Mouse (Mus musculus) forebrain, embryonic 15.5 days (tissue): ENCODE data around the gene Vamp5. TPM values are rescaled to one million over a fixed set of nuclear protein-coding genes. Genes with fewer than 3 reads are reported as not detected.
A peak's percentile ranks its signal among the peaks of the same experiment; 100 is the strongest.

ENCODE experiments used
- ATAC-seq: fragments of 200-750 bp; cut with Nextera tagmentation; replicated peaks from 2 replicates; pipeline ENCODE4 v1.8.0; 2017; ENCODE audit warnings: mild to moderate bottlenecking, moderate TSS enrichment, moderate library complexity
- H3K27ac ChIP-seq: fragments of 300-500 bp; sonication (generic); replicated peaks from 2 replicates; pipeline ENCODE4 v1.5.1; 2015; ENCODE audit warnings: mild to moderate bottlenecking, inconsistent platforms
- H3K27me3 ChIP-seq: fragments of 300-500 bp; sonication (generic); 2 replicates; pipeline ENCODE4 v1.6.1; 2015; ENCODE audit warnings: inconsistent platforms
- H3K36me3 ChIP-seq: fragments of 300-500 bp; sonication (generic); 2 replicates; pipeline ENCODE4 v1.6.1; 2015; ENCODE audit warnings: mild to moderate bottlenecking, inconsistent platforms
- H3K4me1 ChIP-seq: fragments of 300-500 bp; sonication (generic); 2 replicates; pipeline ENCODE4 v1.6.1; 2015; ENCODE audit warnings: inconsistent platforms
- H3K4me2 ChIP-seq: fragments of 300-500 bp; sonication (generic); replicated peaks from 2 replicates; pipeline ENCODE4 v1.6.1; 2015; ENCODE audit warnings: mild to moderate bottlenecking, inconsistent platforms
- H3K4me3 ChIP-seq: fragments of 300-500 bp; sonication (generic); 2 replicates; pipeline ENCODE4 v1.5.1; 2015; ENCODE audit warnings: mild to moderate bottlenecking, inconsistent platforms
- H3K9ac ChIP-seq: fragments of 300-500 bp; sonication (generic); replicated peaks from 2 replicates; pipeline ENCODE4 v1.6.1; 2015; ENCODE audit warnings: mild to moderate bottlenecking, inconsistent platforms
- H3K9me3 ChIP-seq: fragments of 300-500 bp; sonication (generic); 2 replicates; pipeline ENCODE4 v1.6.1; 2016; ENCODE audit warnings: inconsistent platforms
- WGBS: fragments of 180-500 bp; shearing (Covaris S2); methylation state at CpG from one replicate; pipeline ENCODE4 v1.1.7; 2015; ENCODE audit warnings: mixed read lengths; 5-methylcytosine and 5-hydroxymethylcytosine counted together
- polyA plus RNA-seq: library from polyadenylated mRNA; unstranded; fragments of >200 nt; fragmentation: Nextera tagmentation; extraction: Ambion mirVana; gene quantifications from 2 replicates; pipeline ENCODE4 v1.2.1, GENCODE M21; 2015

Vamp5 gene
- polyA plus RNA-seq, 1 experiment from 2014 or later: 9.4 TPM

- Histone ChIP-seq H3K4me2 (peak overlapping the region; percentile 78), H3K9me3 (no peaks in the 10 kb centered on the region), H3K4me1 (peaks cover 47% of the 10 kb centered on the region), H3K27me3 (no peaks in the 10 kb centered on the region), H3K27ac (no peak overlapping the region), H3K4me3 (peak overlapping the region; percentile 82), H3K9ac (peak overlapping the region; percentile 91; the same call in 1 of the 2 replicates), H3K36me3 (peaks cover 27% of the 10 kb centered on the region)
- ATAC-seq: no peak
- WGBS: 76% methylated on average over 10 of the region's 10 CpGs
Measured at GRCm38 (mm10) chr6:72348411-72348810, 31.9 kb downstream of the Vamp5 start.

DNA sequence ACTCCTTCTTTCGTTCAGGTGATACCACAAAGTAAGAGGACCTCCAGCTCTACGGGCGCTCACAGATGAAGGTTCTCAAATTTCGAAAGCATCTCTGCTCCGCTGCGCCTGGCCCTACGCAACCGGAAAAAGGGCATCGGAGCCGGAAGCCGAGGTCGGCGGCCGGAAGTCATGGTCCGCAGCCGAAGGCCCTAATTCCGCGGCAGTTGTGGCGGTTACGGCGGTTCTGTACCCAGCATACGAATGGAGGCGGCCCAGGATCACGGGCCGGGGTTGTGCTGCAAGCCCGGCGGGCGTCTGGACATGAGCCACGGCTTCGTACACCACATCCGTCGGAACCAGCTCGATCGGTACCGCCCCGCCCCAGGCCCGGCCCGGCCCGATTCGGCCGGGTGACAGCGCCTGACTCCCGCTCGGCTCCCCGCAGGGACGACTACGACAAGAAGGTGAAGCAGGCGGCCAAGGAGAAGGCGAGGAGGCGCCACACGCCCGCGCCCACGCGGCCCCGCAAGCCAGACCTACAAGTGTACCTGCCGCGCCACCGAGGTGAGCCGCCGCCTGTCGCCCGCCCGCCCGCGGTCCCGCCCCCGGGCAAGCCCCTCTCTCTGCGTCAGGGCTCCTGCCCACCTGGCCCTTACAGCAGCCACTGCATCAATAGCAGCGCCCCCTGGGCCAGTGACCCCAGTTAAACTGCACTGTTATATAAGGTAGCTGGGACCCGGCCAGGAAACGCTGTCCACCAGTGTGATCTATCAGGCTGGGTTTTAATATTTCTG, 32.9 kb downstream of the Vamp5 start, which contains the start of gene 0610030E20Rik:
Gene 0610030E20Rik, plus strand, starts transcription at position 152 of the 776 bp plus-strand sequence.
- H3K27ac ChIP-seq: peak within 1 kb of the TSS; percentile 84
- H3K4me1 ChIP-seq: peaks cover 47% of the 10 kb centered on the region
- peak within 1 kb of the TSS; percentile 78 for H3K4me2 ChIP-seq
- H3K4me3 ChIP-seq: peak within 1 kb of the TSS; percentile 82
- peak within 1 kb of the TSS; percentile 91 for H3K9ac ChIP-seq
- WGBS: under 1% methylated on average over 72 of the region's 72 CpGs
- H3K9me3 ChIP-seq: no peaks in the 10 kb centered on the region
- H3K27me3 ChIP-seq: no peaks in the 10 kb centered on the region
- H3K36me3 ChIP-seq: peaks cover 27% of the 10 kb centered on the region
- peak; percentile 62 for ATAC-seq

DNA sequence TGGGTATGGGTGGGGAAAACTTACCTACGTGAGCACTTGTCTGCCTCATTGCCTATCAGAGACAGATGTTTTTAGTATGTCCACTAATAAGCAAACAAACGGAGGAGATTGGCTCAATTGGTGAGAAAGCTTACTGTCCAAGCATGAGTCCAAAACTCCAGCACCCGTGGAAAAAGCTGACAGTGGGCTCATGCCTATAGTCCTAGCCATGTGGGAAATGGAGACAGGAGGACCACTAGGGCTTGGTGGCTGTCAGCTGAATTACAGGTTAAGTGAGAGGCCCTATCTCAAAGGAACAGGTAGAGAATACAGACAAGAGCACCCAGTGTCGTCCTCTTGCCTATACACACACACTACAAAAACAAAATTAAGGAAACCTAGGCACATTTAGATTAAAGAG, 34.0 kb downstream of the Vamp5 start:
- ATAC-seq: no peak
- no peak overlapping the region for H3K27ac ChIP-seq
- peaks cover 27% of the 10 kb centered on the region for H3K36me3 ChIP-seq
- peak overlapping the region; percentile 82; the same call in 1 of the 2 replicates for H3K4me3 ChIP-seq
- no peak overlapping the region for H3K9ac ChIP-seq
- H3K9me3 ChIP-seq: no peaks in the 10 kb centered on the region
- H3K27me3 ChIP-seq: no peaks in the 10 kb centered on the region
- no peak overlapping the region for H3K4me2 ChIP-seq
- H3K4me1 ChIP-seq: peaks cover 45% of the 10 kb centered on the region
- 84% methylated on average over 4 of the region's 4 CpGs for WGBS

- Histone ChIP-seq H3K9ac (peak overlapping the region; percentile 50; the same call in 1 of the 2 replicates), H3K27me3 (no peaks in the 10 kb centered on the region), H3K27ac (no peak overlapping the region), H3K36me3 (peaks cover 21% of the 10 kb centered on the region), H3K9me3 (no peaks in the 10 kb centered on the region), H3K4me1 (peaks cover 45% of the 10 kb centered on the region), H3K4me3 (peak overlapping the region; percentile 97), H3K4me2 (peak overlapping the region; percentile 88)
- no peak for ATAC-seq
- 53% methylated on average over 6 of the region's 6 CpGs for WGBS
Measured at GRCm38 (mm10) chr6:72345633-72346032, 34.6 kb downstream of the Vamp5 start.

GRCm38 (mm10) chr6:72345074-72345567, 35.1 kb downstream of the Vamp5 start, which contains the start of gene Usp39:
Gene Usp39, minus strand, starts transcription at chr6:72345184.
- WGBS: under 1% methylated on average over 30 of the region's 30 CpGs

GRCm38 (mm10) chr6:72344396-72345073, 35.7 kb downstream of the Vamp5 start:
- no peaks in the 10 kb centered on the region for H3K27me3 ChIP-seq
- peak; percentile 58 for ATAC-seq
- no peaks in the 10 kb centered on the region for H3K9me3 ChIP-seq
- peak overlapping the region; percentile 88 for H3K4me2 ChIP-seq
- peak overlapping the region; percentile 87 for H3K9ac ChIP-seq
- peak overlapping the region; percentile 78 for H3K27ac ChIP-seq
- H3K36me3 ChIP-seq: peaks cover 14% of the 10 kb centered on the region
- WGBS: under 1% methylated on average over 37 of the region's 42 CpGs
- peak overlapping the region; percentile 97 for H3K4me3 ChIP-seq
- peaks cover 44% of the 10 kb centered on the region for H3K4me1 ChIP-seq

More at GRCm38 (mm10) chr6:72345074-72345567, 35.1 kb downstream of the Vamp5 start, which contains the start of gene Usp39:
- ATAC-seq: peak; percentile 88
- peaks cover 16% of the 10 kb centered on the region for H3K36me3 ChIP-seq
- H3K27me3 ChIP-seq: no peaks in the 10 kb centered on the region
- H3K4me2 ChIP-seq: peak within 1 kb of the TSS; percentile 88
- H3K27ac ChIP-seq: peak within 1 kb of the TSS; percentile 78
- H3K4me3 ChIP-seq: peak within 1 kb of the TSS; percentile 97
- no peaks in the 10 kb centered on the region for H3K9me3 ChIP-seq
- H3K9ac ChIP-seq: peak within 1 kb of the TSS; percentile 87
- peaks cover 45% of the 10 kb centered on the region for H3K4me1 ChIP-seq

GRCm38 (mm10) chr6:72340481-72340880, 39.8 kb downstream of the Vamp5 start:
- Histone ChIP-seq H3K4me3 (no peak overlapping the region), H3K4me1 (peaks cover 14% of the 10 kb centered on the region), H3K9ac (no peak overlapping the region), H3K9me3 (no peaks in the 10 kb centered on the region), H3K27me3 (no peaks in the 10 kb centered on the region), H3K27ac (no peak overlapping the region), H3K36me3 (peaks cover 44% of the 10 kb centered on the region), H3K4me2 (no peak overlapping the region)
- WGBS: 78% methylated on average over 2 of the region's 2 CpGs
- ATAC-seq: no peak

GRCm38 (mm10) chr6:72333111-72333510, 47.2 kb downstream of the Vamp5 start:
- Histone ChIP-seq H3K4me1 (no peaks in the 10 kb centered on the region), H3K4me3 (no peak overlapping the region), H3K27ac (no peak overlapping the region), H3K9me3 (no peaks in the 10 kb centered on the region), H3K9ac (no peak overlapping the region), H3K27me3 (no peaks in the 10 kb centered on the region), H3K4me2 (no peak overlapping the region), H3K36me3 (peaks cover 87% of the 10 kb centered on the region)
- 84% methylated on average over 5 of the region's 5 CpGs for WGBS
- no peak for ATAC-seq

GRCm38 (mm10) chr6:72330133-72330532, 50.1 kb downstream of the Vamp5 start:
- Histone ChIP-seq H3K36me3 (peaks cover 84% of the 10 kb centered on the region), H3K4me1 (no peaks in the 10 kb centered on the region), H3K9me3 (no peaks in the 10 kb centered on the region), H3K27ac (no peak overlapping the region), H3K4me2 (no peak overlapping the region), H3K9ac (no peak overlapping the region), H3K4me3 (no peak overlapping the region), H3K27me3 (no peaks in the 10 kb centered on the region)
- no peak for ATAC-seq
- 93% methylated on average over 4 of the region's 4 CpGs for WGBS

- peaks cover 85% of the 10 kb centered on the region for H3K36me3 ChIP-seq
- H3K9me3 ChIP-seq: no peaks in the 10 kb centered on the region
- H3K4me2 ChIP-seq: no peak overlapping the region
- H3K4me3 ChIP-seq: no peak overlapping the region
- H3K4me1 ChIP-seq: no peaks in the 10 kb centered on the region
- H3K9ac ChIP-seq: no peak overlapping the region
- no peak for ATAC-seq
- 89% methylated on average over 5 of the region's 5 CpGs for WGBS
- no peaks in the 10 kb centered on the region for H3K27me3 ChIP-seq
- H3K27ac ChIP-seq: no peak overlapping the region
Measured at GRCm38 (mm10) chr6:72329019-72329418, 51.2 kb downstream of the Vamp5 start.

GRCm38 (mm10) chr6:72326274-72326673, 54.0 kb downstream of the Vamp5 start:
- no peak overlapping the region for H3K4me2 ChIP-seq
- ATAC-seq: no peak

More at GRCm38 (mm10) chr6:72326274-72326673, 54.0 kb downstream of the Vamp5 start:
- 76% methylated on average over 6 of the region's 6 CpGs for WGBS
- no peak overlapping the region for H3K4me3 ChIP-seq
- H3K27ac ChIP-seq: no peak overlapping the region
- no peak overlapping the region for H3K9ac ChIP-seq
- H3K27me3 ChIP-seq: no peaks in the 10 kb centered on the region
- no peaks in the 10 kb centered on the region for H3K9me3 ChIP-seq
- H3K36me3 ChIP-seq: peaks cover 87% of the 10 kb centered on the region
- no peaks in the 10 kb centered on the region for H3K4me1 ChIP-seq
